Mouse (Mus musculus): Measurements from ENCODE around the gene Krt42.

GRCm38 (mm10) chr11:100275466-100275865, 5.8 kb upstream of the Krt42 start:
- TF ChIP-seq CTCF (IDR thresholded peaks at IDR 0.05; ENCODE audit: extremely low read depth, insufficient read depth, low read length) (no peak), POLR2A (IDR thresholded peaks at IDR 0.05; ENCODE audit: extremely low read depth, insufficient read depth, low read length) (no peak)

All from cortical plate, adult 2 months (tissue).